Mouse (Mus musculus): ENCODE measurements at regions not wholly inside any gene's neighbourhood (a gene's known extent, or its start where the extent isn't known, plus 50 kb on each side); places are given as distances from the start of the nearest gene placed in this dataset.

DNA sequence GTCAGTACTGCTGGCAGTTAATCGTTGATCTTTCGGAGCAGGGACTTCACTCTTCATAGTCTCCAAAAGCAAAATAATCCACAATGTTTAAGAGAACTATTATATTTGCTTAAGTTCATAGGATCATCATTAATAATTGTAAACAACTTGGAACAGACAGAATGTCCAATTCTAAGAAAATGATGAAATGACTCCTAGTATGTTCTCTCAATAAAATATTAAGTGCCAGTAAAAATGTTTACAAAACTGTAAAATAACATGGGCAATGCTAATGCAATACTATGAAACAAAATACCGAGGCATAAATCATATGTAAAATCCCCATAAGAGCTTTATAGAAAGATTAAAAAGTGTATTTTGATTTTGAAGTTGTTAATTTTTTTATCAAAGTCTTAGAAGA lies 1994.8 kb downstream of the 9330182O14Rik start:
- TF ChIP-seq CTCF (IDR thresholded peaks at IDR 0.05; ENCODE audit: borderline replicate concordance, control insufficient read depth, extremely low read depth, insufficient read depth, low read length, poor library complexity) (no peak), POLR2A (IDR thresholded peaks at IDR 0.05; ENCODE audit: control insufficient read depth, extremely low read depth, insufficient read depth, low read length, poor library complexity) (no peak)

Data from thymus, adult 2 months (tissue).